Mouse (Mus musculus): ENCODE data around the gene Pth2. TPM values are rescaled to one million over a fixed set of nuclear protein-coding genes. Genes with fewer than 3 reads are reported as not detected.
"Not testable (repeated sequence)": the region's sequence is repeated elsewhere in the genome, so short reads cannot be mapped to it uniquely, and the experiment has no call there.

Gene Pth2
- polyA plus RNA-seq, 1 experiment: not detected

GRCm38 (mm10) chr7:45150321-45150720 is 30.5 kb upstream of the Pth2 start:
- Histone ChIP-seq H3K27ac (ENCODE audit: insufficient read depth, low read length) (no peak overlapping the region), H3K4me1 (ENCODE audit: control insufficient read depth, insufficient read depth, low read length) (peaks cover 2% of the 10 kb centered on the region; the same call in 1 of the 2 replicates), H3K4me3 (ENCODE audit: insufficient read depth, low read length) (no peak overlapping the region)
- no peak for TF ChIP-seq CTCF (IDR thresholded peaks at IDR 0.05; ENCODE audit: extremely low read depth, insufficient read depth, low read length)
- TF ChIP-seq POLR2A (IDR thresholded peaks at IDR 0.05; ENCODE audit: extremely low read depth, insufficient read depth, low read length): no peak

GRCm38 (mm10) chr7:45151303-45151702 is 29.5 kb upstream of the Pth2 start:
- Histone ChIP-seq H3K4me3 (ENCODE audit: insufficient read depth, low read length) (no peak overlapping the region), H3K4me1 (ENCODE audit: control insufficient read depth, insufficient read depth, low read length) (peaks cover 2% of the 10 kb centered on the region; the same call in 1 of the 2 replicates), H3K27ac (ENCODE audit: insufficient read depth, low read length) (no peak overlapping the region)
- no peak for TF ChIP-seq POLR2A (IDR thresholded peaks at IDR 0.05; ENCODE audit: extremely low read depth, insufficient read depth, low read length)
- no peak for TF ChIP-seq CTCF (IDR thresholded peaks at IDR 0.05; ENCODE audit: extremely low read depth, insufficient read depth, low read length)

- not testable (repeated sequence) for H3K4me1 ChIP-seq (ENCODE audit: control insufficient read depth, insufficient read depth, low read length); H3K4me3 ChIP-seq (ENCODE audit: insufficient read depth, low read length); H3K27ac ChIP-seq (ENCODE audit: insufficient read depth, low read length)
These were observed 27.7 kb upstream of the Pth2 start for GRCm38 (mm10) chr7:45153052-45153451.

GRCm38 (mm10) chr7:45153586-45153985 is 27.2 kb upstream of the Pth2 start:
- Histone ChIP-seq H3K4me3 (ENCODE audit: insufficient read depth, low read length) (peak overlapping the region; percentile 88), H3K27ac (ENCODE audit: insufficient read depth, low read length) (peak overlapping the region; percentile 85), H3K4me1 (ENCODE audit: control insufficient read depth, insufficient read depth, low read length) (peaks cover 2% of the 10 kb centered on the region; the same call in 1 of the 2 replicates)
- no peak for TF ChIP-seq CTCF (IDR thresholded peaks at IDR 0.05; ENCODE audit: extremely low read depth, insufficient read depth, low read length)
- no peak for TF ChIP-seq POLR2A (IDR thresholded peaks at IDR 0.05; ENCODE audit: extremely low read depth, insufficient read depth, low read length)

- Histone ChIP-seq H3K4me3 (ENCODE audit: insufficient read depth, low read length) (peak within 1 kb of the TSS; percentile 88), H3K4me1 (ENCODE audit: control insufficient read depth, insufficient read depth, low read length) (peaks cover 2% of the 10 kb centered on the region; the same call in 1 of the 2 replicates), H3K27ac (ENCODE audit: insufficient read depth, low read length) (peak within 1 kb of the TSS; percentile 96)
- TF ChIP-seq CTCF (IDR thresholded peaks at IDR 0.05; ENCODE audit: extremely low read depth, insufficient read depth, low read length) (0 out of 2 replicates have a peak, but pooled peaks have one; percentile 0), POLR2A (IDR thresholded peaks at IDR 0.05; ENCODE audit: extremely low read depth, insufficient read depth, low read length) (peak; percentile 89)
These were observed 26.5 kb upstream of the Pth2 start, which contains the start of the genes Pih1d1 and Aldh16a1 for GRCm38 (mm10) chr7:45154096-45154992. Pih1d1 (plus strand) TSS chr7:45154303. Aldh16a1 (minus strand) TSS chr7:45154584.

- Histone ChIP-seq H3K4me1 (ENCODE audit: control insufficient read depth, insufficient read depth, low read length) (peaks cover 2% of the 10 kb centered on the region; the same call in 1 of the 2 replicates), H3K27ac (ENCODE audit: insufficient read depth, low read length) (no peak overlapping the region)
- TF ChIP-seq POLR2A (IDR thresholded peaks at IDR 0.05; ENCODE audit: extremely low read depth, insufficient read depth, low read length) (no peak), CTCF (IDR thresholded peaks at IDR 0.05; ENCODE audit: extremely low read depth, insufficient read depth, low read length) (peak; percentile 26; the same call in 1 of the 2 replicates)
These were observed 25.7 kb upstream of the Pth2 start for GRCm38 (mm10) chr7:45154993-45155514.

GRCm38 (mm10) chr7:45155590-45155989 is 25.2 kb upstream of the Pth2 start:
- peaks cover 2% of the 10 kb centered on the region; the same call in 1 of the 2 replicates for H3K4me1 ChIP-seq (ENCODE audit: control insufficient read depth, insufficient read depth, low read length)
- TF ChIP-seq POLR2A (IDR thresholded peaks at IDR 0.05; ENCODE audit: extremely low read depth, insufficient read depth, low read length) (no peak), CTCF (IDR thresholded peaks at IDR 0.05; ENCODE audit: extremely low read depth, insufficient read depth, low read length) (no peak)
- H3K27ac ChIP-seq (ENCODE audit: insufficient read depth, low read length): no peak overlapping the region
- no peak overlapping the region for H3K4me3 ChIP-seq (ENCODE audit: insufficient read depth, low read length)

More at GRCm38 (mm10) chr7:45154993-45155514, 25.7 kb upstream of the Pth2 start:
- peak overlapping the region; percentile 88 for H3K4me3 ChIP-seq (ENCODE audit: insufficient read depth, low read length)

GRCm38 (mm10) chr7:45156206-45156605 is 24.6 kb upstream of the Pth2 start:
- no peak overlapping the region for H3K27ac ChIP-seq (ENCODE audit: insufficient read depth, low read length)

GRCm38 (mm10) chr7:45157459-45157858 is 23.3 kb upstream of the Pth2 start:
- H3K27ac ChIP-seq (ENCODE audit: insufficient read depth, low read length): no peak overlapping the region
- no peak overlapping the region for H3K4me3 ChIP-seq (ENCODE audit: insufficient read depth, low read length)
- peaks cover 2% of the 10 kb centered on the region; the same call in 1 of the 2 replicates for H3K4me1 ChIP-seq (ENCODE audit: control insufficient read depth, insufficient read depth, low read length)
- no peak for TF ChIP-seq CTCF (IDR thresholded peaks at IDR 0.05; ENCODE audit: extremely low read depth, insufficient read depth, low read length)
- TF ChIP-seq POLR2A (IDR thresholded peaks at IDR 0.05; ENCODE audit: extremely low read depth, insufficient read depth, low read length): no peak

More at GRCm38 (mm10) chr7:45156206-45156605, 24.6 kb upstream of the Pth2 start:
- TF ChIP-seq CTCF (IDR thresholded peaks at IDR 0.05; ENCODE audit: extremely low read depth, insufficient read depth, low read length): no peak
- Histone ChIP-seq H3K4me1 (ENCODE audit: control insufficient read depth, insufficient read depth, low read length) (no peaks in the 10 kb centered on the region), H3K4me3 (ENCODE audit: insufficient read depth, low read length) (no peak overlapping the region)
